Mouse (Mus musculus): ENCODE measurements around the gene Slc25a34. TPM values are rescaled to one million over a fixed set of nuclear protein-coding genes. Genes with fewer than 3 reads are reported as not detected.

Gene Slc25a34
- polyA plus RNA-seq, 1 experiment from 2014 or later = 0.14 TPM

GRCm38 (mm10) chr4:141649244-141649643 is 25.6 kb upstream of the Slc25a34 start:
- Histone ChIP-seq H3K4me2 (ENCODE audit: low read depth, low read length) (no peak overlapping the region), H3K4me1 (ENCODE audit: control insufficient read depth, low read depth, low read length) (no peaks in the 10 kb centered on the region; the same call in 1 of the 2 replicates), H3K4me3 (ENCODE audit: low read depth, low read length) (no peak overlapping the region), H3K36me3 (ENCODE audit: control insufficient read depth, insufficient read depth) (no peaks in the 10 kb centered on the region), H3K9ac (ENCODE audit: low read depth, low read length) (no peak overlapping the region), H3K9me3 (replicated peaks; ENCODE audit: control insufficient read depth, low read length) (no peaks in the 10 kb centered on the region), H3K27me3 (ENCODE audit: control insufficient read depth, insufficient read depth, low read depth, low read length) (no peaks in the 10 kb centered on the region), H3K27ac (ENCODE audit: low read length) (no peak overlapping the region)
- 69% methylated on average over 6 of the region's 6 CpGs for WGBS (ENCODE audit: insufficient replicate concordance)
- no peak for ATAC-seq (ENCODE audit: low read depth)

GRCm38 (mm10) chr4:141648262-141648661 is 24.6 kb upstream of the Slc25a34 start:
- Histone ChIP-seq H3K9ac (ENCODE audit: low read depth, low read length) (no peak overlapping the region), H3K4me2 (ENCODE audit: low read depth, low read length) (no peak overlapping the region), H3K4me1 (ENCODE audit: control insufficient read depth, low read depth, low read length) (no peaks in the 10 kb centered on the region; the same call in 1 of the 2 replicates), H3K4me3 (ENCODE audit: low read depth, low read length) (no peak overlapping the region), H3K9me3 (replicated peaks; ENCODE audit: control insufficient read depth, low read length) (no peaks in the 10 kb centered on the region), H3K36me3 (ENCODE audit: control insufficient read depth, insufficient read depth) (no peaks in the 10 kb centered on the region), H3K27ac (ENCODE audit: low read length) (no peak overlapping the region), H3K27me3 (ENCODE audit: control insufficient read depth, insufficient read depth, low read depth, low read length) (no peaks in the 10 kb centered on the region)
- 79% methylated on average over 5 of the region's 5 CpGs for WGBS (ENCODE audit: insufficient replicate concordance)
- ATAC-seq (ENCODE audit: low read depth) = no peak

- Histone ChIP-seq H3K4me3 (ENCODE audit: low read depth, low read length) (no peak overlapping the region), H3K9me3 (replicated peaks; ENCODE audit: control insufficient read depth, low read length) (no peaks in the 10 kb centered on the region), H3K27me3 (ENCODE audit: control insufficient read depth, insufficient read depth, low read depth, low read length) (no peaks in the 10 kb centered on the region), H3K4me2 (ENCODE audit: low read depth, low read length) (no peak overlapping the region), H3K36me3 (ENCODE audit: control insufficient read depth, insufficient read depth) (no peaks in the 10 kb centered on the region), H3K27ac (ENCODE audit: low read length) (no peak overlapping the region), H3K4me1 (ENCODE audit: control insufficient read depth, low read depth, low read length) (no peaks in the 10 kb centered on the region), H3K9ac (ENCODE audit: low read depth, low read length) (no peak overlapping the region)
- ATAC-seq (ENCODE audit: low read depth) = no peak
- WGBS (ENCODE audit: insufficient replicate concordance) = 78% methylated on average over 3 of the region's 3 CpGs
Observed at GRCm38 (mm10) chr4:141647187-141647586, 23.6 kb upstream of the Slc25a34 start.

GRCm38 (mm10) chr4:141645988-141646387 is 22.4 kb upstream of the Slc25a34 start:
- peaks cover 3% of the 10 kb centered on the region; the same call in 1 of the 2 replicates for H3K36me3 ChIP-seq (ENCODE audit: control insufficient read depth, insufficient read depth)
- no peak for ATAC-seq (ENCODE audit: low read depth)
- H3K27ac ChIP-seq (ENCODE audit: low read length) = no peak overlapping the region
- H3K9ac ChIP-seq (ENCODE audit: low read depth, low read length) = no peak overlapping the region
- no peaks in the 10 kb centered on the region; the same call in 1 of the 2 replicates for H3K4me1 ChIP-seq (ENCODE audit: control insufficient read depth, low read depth, low read length)
- no peaks in the 10 kb centered on the region for H3K9me3 ChIP-seq (replicated peaks; ENCODE audit: control insufficient read depth, low read length)
- H3K27me3 ChIP-seq (ENCODE audit: control insufficient read depth, insufficient read depth, low read depth, low read length) = no peaks in the 10 kb centered on the region
- no peak overlapping the region for H3K4me2 ChIP-seq (ENCODE audit: low read depth, low read length)
- 74% methylated on average over 8 of the region's 8 CpGs for WGBS (ENCODE audit: insufficient replicate concordance)
- no peak overlapping the region for H3K4me3 ChIP-seq (ENCODE audit: low read depth, low read length)

GRCm38 (mm10) chr4:141643118-141643855 is 19.7 kb upstream of the Slc25a34 start:
- ATAC-seq (ENCODE audit: low read depth) = no peak
- Histone ChIP-seq H3K4me1 (ENCODE audit: control insufficient read depth, low read depth, low read length) (no peaks in the 10 kb centered on the region; the same call in 1 of the 2 replicates), H3K9me3 (replicated peaks; ENCODE audit: control insufficient read depth, low read length) (no peaks in the 10 kb centered on the region), H3K9ac (ENCODE audit: low read depth, low read length) (no peak overlapping the region), H3K4me2 (ENCODE audit: low read depth, low read length) (no peak overlapping the region), H3K4me3 (ENCODE audit: low read depth, low read length) (no peak overlapping the region), H3K27ac (ENCODE audit: low read length) (no peak overlapping the region), H3K36me3 (ENCODE audit: control insufficient read depth, insufficient read depth) (peaks cover 3% of the 10 kb centered on the region; the same call in 1 of the 2 replicates), H3K27me3 (ENCODE audit: control insufficient read depth, insufficient read depth, low read depth, low read length) (no peaks in the 10 kb centered on the region)
- 68% methylated on average over 7 of the region's 7 CpGs for WGBS (ENCODE audit: insufficient replicate concordance)

- Histone ChIP-seq H3K9ac (ENCODE audit: low read depth, low read length) (no peak overlapping the region), H3K4me1 (ENCODE audit: control insufficient read depth, low read depth, low read length) (no peaks in the 10 kb centered on the region; the same call in 1 of the 2 replicates), H3K4me2 (ENCODE audit: low read depth, low read length) (no peak overlapping the region), H3K27ac (ENCODE audit: low read length) (no peak overlapping the region), H3K36me3 (ENCODE audit: control insufficient read depth, insufficient read depth) (peaks cover 3% of the 10 kb centered on the region; the same call in 1 of the 2 replicates), H3K4me3 (ENCODE audit: low read depth, low read length) (no peak overlapping the region), H3K9me3 (replicated peaks; ENCODE audit: control insufficient read depth, low read length) (no peaks in the 10 kb centered on the region), H3K27me3 (ENCODE audit: control insufficient read depth, insufficient read depth, low read depth, low read length) (no peaks in the 10 kb centered on the region)
- no peak for ATAC-seq (ENCODE audit: low read depth)
- WGBS (ENCODE audit: insufficient replicate concordance) = 81% methylated on average over 25 of the region's 25 CpGs
Observed at GRCm38 (mm10) chr4:141641961-141642811, 18.6 kb upstream of the Slc25a34 start.

- Histone ChIP-seq H3K9ac (ENCODE audit: low read depth, low read length) (no peak overlapping the region), H3K4me3 (ENCODE audit: low read depth, low read length) (no peak overlapping the region), H3K36me3 (ENCODE audit: control insufficient read depth, insufficient read depth) (peaks cover 3% of the 10 kb centered on the region; the same call in 1 of the 2 replicates), H3K9me3 (replicated peaks; ENCODE audit: control insufficient read depth, low read length) (no peaks in the 10 kb centered on the region), H3K27ac (ENCODE audit: low read length) (no peak overlapping the region), H3K4me1 (ENCODE audit: control insufficient read depth, low read depth, low read length) (no peaks in the 10 kb centered on the region; the same call in 1 of the 2 replicates), H3K27me3 (ENCODE audit: control insufficient read depth, insufficient read depth, low read depth, low read length) (no peaks in the 10 kb centered on the region), H3K4me2 (ENCODE audit: low read depth, low read length) (no peak overlapping the region)
- ATAC-seq (ENCODE audit: low read depth) = no peak
- WGBS (ENCODE audit: insufficient replicate concordance) = 82% methylated on average over 7 of the region's 7 CpGs
Observed at GRCm38 (mm10) chr4:141641353-141641771, 17.7 kb upstream of the Slc25a34 start.

- Histone ChIP-seq H3K4me1 (ENCODE audit: control insufficient read depth, low read depth, low read length) (no peaks in the 10 kb centered on the region; the same call in 1 of the 2 replicates), H3K9me3 (replicated peaks; ENCODE audit: control insufficient read depth, low read length) (no peaks in the 10 kb centered on the region), H3K9ac (ENCODE audit: low read depth, low read length) (no peak overlapping the region), H3K4me2 (ENCODE audit: low read depth, low read length) (no peak overlapping the region), H3K36me3 (ENCODE audit: control insufficient read depth, insufficient read depth) (peaks cover 3% of the 10 kb centered on the region; the same call in 1 of the 2 replicates), H3K27ac (ENCODE audit: low read length) (no peak overlapping the region), H3K4me3 (ENCODE audit: low read depth, low read length) (no peak overlapping the region), H3K27me3 (ENCODE audit: control insufficient read depth, insufficient read depth, low read depth, low read length) (no peaks in the 10 kb centered on the region)
- 65% methylated on average over 11 of the region's 11 CpGs for WGBS (ENCODE audit: insufficient replicate concordance)
- ATAC-seq (ENCODE audit: low read depth) = no peak
Observed at GRCm38 (mm10) chr4:141639474-141639873, 15.9 kb upstream of the Slc25a34 start.

Data from liver, embryonic 16.5 days (tissue).